Mouse (Mus musculus): ENCODE measurements around the gene Cfap44. TPM values are rescaled to one million over a fixed set of nuclear protein-coding genes. Genes with fewer than 3 reads are reported as not detected.

Gene Cfap44
- polyA plus RNA-seq, 1 experiment from 2014 or later, result 0.79 TPM

Other genes starting within 250 kb of the Cfap44 start
- 3.4 and 3.5 TPM in 2 replicates for gene Usf3, start 221.6 kb upstream of the Cfap44 start, polyA plus RNA-seq (2016; fragmentation: Nextera tagmentation; extraction: Ambion mirVana)
- gene Sidt1, start 61.6 kb upstream of the Cfap44 start, polyA plus RNA-seq (2016; fragmentation: Nextera tagmentation; extraction: Ambion mirVana), result 0.37 and 0.45 TPM in 2 replicates
- gene Spice1, start 47.7 kb upstream of the Cfap44 start, polyA plus RNA-seq (2016; fragmentation: Nextera tagmentation; extraction: Ambion mirVana), result 29.2 and 34.2 TPM in 2 replicates
- 37.1 and 37.3 TPM in 2 replicates for gene Boc, start 164.1 kb downstream of the Cfap44 start, polyA plus RNA-seq (2016; fragmentation: Nextera tagmentation; extraction: Ambion mirVana)